Mouse (Mus musculus) spleen, adult 2 months (tissue): Measurements from ENCODE around the gene Hbs1l. TPM values are rescaled to one million over a fixed set of nuclear protein-coding genes. Genes with fewer than 3 reads are reported as not detected.

ENCODE experiments used
- DNase-seq, 2 experiments: peaks; one replicate each; pipeline versions ENCODE4 v3.0.0 to v3.0.0-alpha.2; 2012 to 2021; ENCODE audit warnings: low spot score in 2 of 2, low read depth in 1 of 2
- H3K27ac ChIP-seq: fragments of 200-500 bp; 2 replicates; pipeline ENCODE4 v1.5.1; 2012; ENCODE audit warnings: low read length, inconsistent platforms; ENCODE audit not compliant: insufficient read depth
- H3K27me3 ChIP-seq: fragments of 200-500 bp; 2 replicates; pipeline ENCODE4 v1.6.1; 2012; ENCODE audit warnings: mild to moderate bottlenecking, moderate library complexity, low read length, inconsistent platforms; ENCODE audit not compliant: control insufficient read depth, insufficient read depth
- H3K36me3 ChIP-seq: fragments of 200-500 bp; 2 replicates; pipeline ENCODE4 v1.6.1; 2012; ENCODE audit warnings: mild to moderate bottlenecking, low read length, inconsistent platforms; ENCODE audit not compliant: control insufficient read depth, insufficient read depth
- H3K4me1 ChIP-seq: fragments of 200-500 bp; 2 replicates; pipeline ENCODE4 v1.6.1; 2011; ENCODE audit warnings: inconsistent platforms; ENCODE audit not compliant: control insufficient read depth, insufficient read depth, insufficient read length
- H3K4me3 ChIP-seq: fragments of 200-500 bp; 2 replicates; pipeline ENCODE4 v1.5.1; 2011; ENCODE audit warnings: mild to moderate bottlenecking, inconsistent platforms; ENCODE audit not compliant: insufficient read depth, insufficient read length; ENCODE audit errors: extremely low read depth
- CTCF ChIP-seq: fragments of 200-500 bp; IDR thresholded peaks from 2 replicates; pipeline ENCODE4 v1.5.1; 2011; ENCODE audit warnings: mild to moderate bottlenecking, inconsistent platforms; ENCODE audit not compliant: insufficient read depth, insufficient read length, insufficient replicate concordance; ENCODE audit errors: extremely low read depth
- POLR2A ChIP-seq: fragments of 200-500 bp; IDR thresholded peaks from 2 replicates; pipeline ENCODE4 v1.6.1; 2011; ENCODE audit warnings: low read depth, low read length, inconsistent platforms
- WGBS: fragments of 180-500 bp; shearing (Covaris S2); methylation state at CpG from one replicate; pipeline ENCODE4 v1.1.7; 2018; 5-methylcytosine and 5-hydroxymethylcytosine counted together
- polyA plus RNA-seq: library from polyadenylated mRNA; depleted of rRNA; stranded (reverse); fragments of >200 nt; gene quantifications from 2 replicates; pipeline ENCODE4 v1.2.3, GENCODE M21; 2012

Gene Hbs1l
- polyA plus RNA-seq, 1 experiment: 9.3 TPM

DNA sequence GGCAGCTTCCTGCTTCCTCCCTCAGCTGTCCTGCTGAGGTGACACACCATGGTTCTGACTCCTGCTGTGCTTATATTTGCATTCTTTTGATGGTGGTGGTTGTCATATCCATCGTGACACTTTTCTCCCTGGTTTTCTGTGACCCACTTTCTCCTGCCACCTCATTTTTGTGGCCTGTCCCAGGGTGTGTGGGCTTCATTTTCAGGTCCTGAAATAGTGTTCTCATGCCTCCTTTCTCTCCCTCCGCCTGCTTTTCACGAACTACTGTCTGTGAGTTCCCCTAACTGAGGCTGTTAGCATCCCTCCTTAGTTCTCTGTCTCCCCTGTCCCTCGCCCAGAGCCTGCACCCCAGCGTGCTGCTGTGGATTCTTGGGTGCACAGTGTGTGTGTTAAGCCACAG lies 58.1 kb downstream of the Hbs1l start:
- Histone ChIP-seq H3K27ac (no peak overlapping the region), H3K4me3 (no peak overlapping the region), H3K27me3 (no peaks in the 10 kb centered on the region), H3K4me1 (no peaks in the 10 kb centered on the region), H3K36me3 (peaks cover 22% of the 10 kb centered on the region)
- DNase-seq: no peak
- 87% methylated on average over 5 of the region's 5 CpGs for WGBS
- TF ChIP-seq CTCF (no peak), POLR2A (no peak)

DNA sequence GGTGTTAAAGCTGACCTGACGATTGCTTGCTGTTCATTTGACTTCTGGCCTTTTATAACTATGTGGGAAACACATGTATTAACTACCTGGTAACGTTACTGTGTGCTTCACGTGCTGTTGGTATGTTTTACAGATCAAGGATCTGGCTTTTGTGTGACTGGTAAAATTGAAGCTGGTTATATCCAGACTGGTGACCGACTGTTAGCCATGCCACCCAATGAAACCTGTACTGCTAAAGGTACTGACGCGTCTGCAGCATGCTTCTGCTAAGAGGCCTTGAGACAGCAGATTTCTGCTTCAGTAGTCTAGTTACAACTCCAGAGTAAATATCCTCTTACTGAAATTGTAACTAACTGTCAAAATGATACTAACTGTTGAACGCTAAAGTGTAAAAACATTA lies 58.7 kb downstream of the Hbs1l start:
- no peak overlapping the region for H3K4me3 ChIP-seq
- peaks cover 24% of the 10 kb centered on the region for H3K36me3 ChIP-seq
- H3K27ac ChIP-seq: no peak overlapping the region
- H3K27me3 ChIP-seq: no peaks in the 10 kb centered on the region
- 97% methylated on average over 7 of the region's 7 CpGs for WGBS
- no peaks in the 10 kb centered on the region for H3K4me1 ChIP-seq
- DNase-seq: no peak
- no peak for TF ChIP-seq CTCF
- no peak for TF ChIP-seq POLR2A

DNA sequence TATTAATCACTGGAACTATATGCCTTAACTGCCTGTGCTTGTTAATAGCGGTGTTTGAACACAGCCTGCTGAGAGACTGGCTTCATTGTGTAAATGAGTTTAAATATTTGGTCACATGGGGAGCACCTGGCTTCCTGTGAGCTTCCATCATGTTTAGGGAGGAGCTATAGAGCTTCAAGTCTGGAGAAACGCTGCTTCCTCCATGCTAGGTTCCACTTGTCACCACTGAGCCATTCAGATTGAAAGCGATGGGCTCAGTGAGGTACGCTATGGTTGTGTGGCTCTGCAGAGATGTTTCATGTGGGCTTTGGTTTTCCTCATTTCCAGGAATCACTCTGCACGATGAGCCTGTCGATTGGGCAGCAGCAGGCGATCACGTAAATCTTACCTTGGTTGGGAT lies 62.2 kb downstream of the Hbs1l start:
- no peak for TF ChIP-seq CTCF
- TF ChIP-seq POLR2A: no peak
- Histone ChIP-seq H3K4me3 (no peak overlapping the region), H3K4me1 (no peaks in the 10 kb centered on the region), H3K27ac (no peak overlapping the region), H3K27me3 (no peaks in the 10 kb centered on the region), H3K36me3 (peaks cover 27% of the 10 kb centered on the region)
- no peak for DNase-seq
- WGBS: 86% methylated on average over 8 of the region's 8 CpGs

DNA sequence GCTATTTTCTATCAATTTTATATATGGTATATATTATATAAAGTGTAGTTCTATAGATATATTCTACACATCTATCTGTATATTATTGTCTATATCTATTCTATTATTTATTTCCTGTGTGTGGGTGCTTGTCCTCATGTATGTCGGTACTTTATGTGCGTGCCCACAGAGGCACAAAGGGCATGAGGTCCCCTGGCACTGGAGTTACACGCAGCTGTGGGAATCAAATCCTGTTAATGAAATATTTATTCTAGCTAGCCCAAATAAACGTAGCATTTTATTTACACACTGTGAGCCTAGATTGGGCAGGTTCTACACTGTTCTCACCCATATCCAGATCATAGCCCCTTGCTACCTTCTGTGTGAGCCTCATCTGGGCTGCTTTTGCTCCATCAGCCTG lies 63.3 kb downstream of the Hbs1l start:
- TF ChIP-seq POLR2A: no peak
- no peak for TF ChIP-seq CTCF
- 97% methylated on average over 4 of the region's 4 CpGs for WGBS
- H3K4me1 ChIP-seq: no peaks in the 10 kb centered on the region
- H3K27ac ChIP-seq: no peak overlapping the region
- peaks cover 29% of the 10 kb centered on the region for H3K36me3 ChIP-seq
- no peak overlapping the region for H3K4me3 ChIP-seq
- H3K27me3 ChIP-seq: no peaks in the 10 kb centered on the region
- DNase-seq: no peak

DNA sequence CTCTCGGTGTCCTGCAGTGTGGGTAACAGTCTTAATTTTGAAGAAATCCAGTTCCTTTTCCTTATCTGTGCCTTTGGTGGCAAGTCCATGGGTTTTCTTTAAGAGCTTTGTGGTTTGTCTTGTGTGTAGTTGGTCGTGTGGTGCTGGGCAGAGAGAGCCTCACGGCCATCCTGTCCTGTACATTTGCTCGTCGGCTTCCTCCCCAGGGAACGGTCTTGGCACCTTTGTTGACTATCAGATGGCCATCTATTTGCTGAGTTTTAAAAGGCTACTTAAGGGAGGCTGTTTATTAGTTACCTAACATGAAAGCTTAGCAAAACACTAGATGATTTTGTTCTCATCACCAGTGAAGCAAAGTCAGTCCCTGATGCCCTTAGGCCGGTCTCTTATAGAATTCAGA lies 66.1 kb downstream of the Hbs1l start:
- no peak for DNase-seq
- H3K27me3 ChIP-seq: no peaks in the 10 kb centered on the region
- H3K36me3 ChIP-seq: peaks cover 36% of the 10 kb centered on the region
- no peak overlapping the region for H3K27ac ChIP-seq
- 70% methylated on average over 7 of the region's 7 CpGs for WGBS
- H3K4me3 ChIP-seq: no peak overlapping the region
- TF ChIP-seq POLR2A (no peak), CTCF (no peak)
- H3K4me1 ChIP-seq: no peaks in the 10 kb centered on the region

DNA sequence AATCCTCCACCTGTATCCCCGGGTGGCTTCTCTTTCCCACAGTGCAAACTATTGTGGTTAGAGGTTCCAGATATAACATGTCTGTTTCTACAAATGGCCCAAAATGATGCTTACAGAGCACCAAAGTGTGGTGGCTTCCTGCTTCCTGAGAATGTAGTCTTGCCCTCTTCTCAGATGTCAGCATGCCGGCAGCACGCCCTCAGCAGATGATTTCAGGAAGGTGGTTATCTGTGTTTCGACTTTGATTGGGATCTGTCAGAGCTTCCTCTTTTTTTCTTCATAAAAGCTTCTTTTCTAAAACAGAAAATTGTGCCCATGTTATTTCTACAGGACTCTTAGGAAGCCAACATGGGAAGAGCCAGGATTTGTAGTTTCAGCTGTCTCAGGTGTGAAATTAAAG lies 67.5 kb downstream of the Hbs1l start:
- WGBS: 21% methylated on average over 4 of the region's 4 CpGs
- no peak for TF ChIP-seq CTCF
- TF ChIP-seq POLR2A: no peak
- H3K36me3 ChIP-seq: peaks cover 42% of the 10 kb centered on the region
- no peaks in the 10 kb centered on the region for H3K27me3 ChIP-seq
- no peak for DNase-seq
- no peak overlapping the region for H3K4me3 ChIP-seq
- no peak overlapping the region for H3K27ac ChIP-seq
- H3K4me1 ChIP-seq: no peaks in the 10 kb centered on the region

DNA sequence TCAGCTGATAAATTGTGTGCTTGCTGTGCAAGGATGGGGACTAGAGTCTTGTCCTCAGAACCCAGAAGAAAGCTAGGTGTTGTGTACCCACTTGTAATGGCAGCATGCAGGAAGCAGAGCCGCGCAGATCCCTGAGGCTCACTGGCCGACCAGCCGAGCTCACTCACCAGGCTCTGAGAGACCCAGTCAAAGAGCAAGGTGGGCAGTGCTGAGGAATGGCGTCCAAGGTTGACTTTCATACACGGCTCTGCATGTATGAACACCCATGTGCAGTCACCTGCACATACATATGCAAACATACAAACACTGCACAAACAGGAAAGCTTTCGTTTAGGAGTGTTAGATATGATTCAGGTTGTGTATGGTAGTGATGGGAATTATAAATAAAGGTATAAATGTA lies 69.2 kb downstream of the Hbs1l start:
- H3K4me3 ChIP-seq: no peak overlapping the region
- 94% methylated on average over 7 of the region's 7 CpGs for WGBS
- no peak overlapping the region for H3K27ac ChIP-seq
- H3K36me3 ChIP-seq: peaks cover 35% of the 10 kb centered on the region
- no peaks in the 10 kb centered on the region for H3K4me1 ChIP-seq
- no peak for TF ChIP-seq CTCF
- no peak for TF ChIP-seq POLR2A
- no peak for DNase-seq
- no peaks in the 10 kb centered on the region for H3K27me3 ChIP-seq

DNA sequence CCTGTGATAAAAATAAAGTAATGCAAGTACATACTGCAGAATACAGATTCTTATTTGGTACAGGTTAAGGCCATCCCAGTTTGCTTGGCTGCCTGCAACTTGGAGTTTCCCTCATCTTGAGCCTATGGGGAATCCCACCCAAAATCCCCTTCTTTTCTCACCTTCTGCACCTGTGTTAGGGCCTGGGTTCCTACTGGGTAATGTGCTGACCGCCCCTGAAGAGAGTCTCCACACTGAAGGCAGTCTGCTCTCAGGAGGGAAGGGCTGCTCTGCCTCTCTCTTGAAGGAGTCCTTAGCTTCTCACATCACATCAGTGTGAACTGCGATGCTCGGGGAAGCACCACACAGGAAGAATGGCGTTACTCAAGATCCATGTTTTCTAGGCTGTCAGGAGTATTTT lies 70.1 kb downstream of the Hbs1l start:
- Histone ChIP-seq H3K4me3 (no peak overlapping the region), H3K4me1 (no peaks in the 10 kb centered on the region), H3K36me3 (peaks cover 31% of the 10 kb centered on the region), H3K27me3 (no peaks in the 10 kb centered on the region), H3K27ac (no peak overlapping the region)
- TF ChIP-seq POLR2A: no peak
- no peak for TF ChIP-seq CTCF
- no peak for DNase-seq
- WGBS: 87% methylated on average over 4 of the region's 4 CpGs
